Mouse (Mus musculus) stomach, postnatal 0 days (tissue): ENCODE results near the gene Uba5.

ENCODE experiments used
- CTCF ChIP-seq: IDR thresholded peaks from 2 replicates; pipeline ENCODE4 v1.5.1; 2016; ENCODE audit warnings: antibody characterized with exemption, low read depth, mild to moderate bottlenecking, moderate library complexity
- EP300 ChIP-seq: optimal IDR thresholded peaks from 2 replicates; pipeline ENCODE3; 2016; ENCODE audit warnings: antibody characterized with exemption

- TF ChIP-seq CTCF (no peak), EP300 (no peak)
Measured at GRCm38 (mm10) chr9:104000601-104001000, 62.3 kb downstream of the Uba5 start.
